Mouse (Mus musculus): ENCODE results near the gene Hsp90ab1.

Gene Hsp90ab1

GRCm38 (mm10) chr17:45596631-45597396 is 23.7 kb upstream of the Hsp90ab1 start:
- DNase-seq (ENCODE audit: low spot score in 2 of 2): peak in 1 of 2 experiments; percentile 59

- no peak for DNase-seq (ENCODE audit: low spot score in 2 of 2)
Measured at GRCm38 (mm10) chr17:45595736-45596390, 22.8 kb upstream of the Hsp90ab1 start.

GRCm38 (mm10) chr17:45594881-45595735 is 22.0 kb upstream of the Hsp90ab1 start:
- DNase-seq (ENCODE audit: low spot score in 2 of 2): peak in 1 of 2 experiments; percentile 72

- no peak for DNase-seq (ENCODE audit: low spot score in 2 of 2)
Measured at GRCm38 (mm10) chr17:45594195-45594594, 21.1 kb upstream of the Hsp90ab1 start.

GRCm38 (mm10) chr17:45593479-45593878 is 20.4 kb upstream of the Hsp90ab1 start:
- DNase-seq (ENCODE audit: low spot score in 2 of 2): no peak

- no peak for DNase-seq (ENCODE audit: low spot score in 2 of 2)
Measured at GRCm38 (mm10) chr17:45592606-45593431, 19.7 kb upstream of the Hsp90ab1 start.

GRCm38 (mm10) chr17:45591701-45592605 is 18.9 kb upstream of the Hsp90ab1 start:
- DNase-seq (ENCODE audit: low spot score in 2 of 2): no peak

- DNase-seq (ENCODE audit: low spot score in 2 of 2): no peak
Measured at GRCm38 (mm10) chr17:45590410-45590809, 17.3 kb upstream of the Hsp90ab1 start.

GRCm38 (mm10) chr17:45589844-45590243 is 16.8 kb upstream of the Hsp90ab1 start:
- DNase-seq (ENCODE audit: low spot score in 2 of 2): no peak

- DNase-seq (ENCODE audit: low spot score in 2 of 2): no peak
Measured at GRCm38 (mm10) chr17:45589236-45589635, 16.2 kb upstream of the Hsp90ab1 start.

- no peak for DNase-seq (ENCODE audit: low spot score in 2 of 2)
Measured at GRCm38 (mm10) chr17:45588370-45588769, 15.3 kb upstream of the Hsp90ab1 start.

GRCm38 (mm10) chr17:45586449-45586837 is 13.4 kb upstream of the Hsp90ab1 start:
- DNase-seq (ENCODE audit: low spot score in 2 of 2): no peak

GRCm38 (mm10) chr17:45585725-45586448 is 12.8 kb upstream of the Hsp90ab1 start:
- DNase-seq (ENCODE audit: low spot score in 2 of 2): no peak

- peak in 1 of 2 experiments; percentile 56 for DNase-seq (ENCODE audit: low spot score in 2 of 2)
Measured at GRCm38 (mm10) chr17:45584939-45585678, 12.0 kb upstream of the Hsp90ab1 start.

GRCm38 (mm10) chr17:45584096-45584896 is 11.2 kb upstream of the Hsp90ab1 start:
- peak in 1 of 2 experiments; percentile 59 for DNase-seq (ENCODE audit: low spot score in 2 of 2)

- DNase-seq (ENCODE audit: low spot score in 2 of 2): no peak
Measured at GRCm38 (mm10) chr17:45582715-45583355, 9.8 kb upstream of the Hsp90ab1 start.

GRCm38 (mm10) chr17:45582188-45582587 is 9.1 kb upstream of the Hsp90ab1 start:
- DNase-seq (ENCODE audit: low spot score in 2 of 2): no peak
